Mouse (Mus musculus) testis, adult 2 months (tissue): ENCODE data around the gene Extl1.

Source experiments
- CTCF ChIP-seq: fragments of 200-500 bp; IDR thresholded peaks from 2 replicates; pipeline ENCODE4 v1.5.1; 2012; ENCODE audit warnings: low read depth, mild to moderate bottlenecking, inconsistent platforms, low read length, moderate library complexity; ENCODE audit not compliant: control insufficient read depth, insufficient read depth, insufficient replicate concordance
- POLR2A ChIP-seq: fragments of 200-500 bp; IDR thresholded peaks from 2 replicates; pipeline ENCODE4 v1.6.1; 2012; ENCODE audit warnings: low read depth, mild to moderate bottlenecking, inconsistent platforms, low read length, moderate library complexity; ENCODE audit not compliant: control insufficient read depth

DNA sequence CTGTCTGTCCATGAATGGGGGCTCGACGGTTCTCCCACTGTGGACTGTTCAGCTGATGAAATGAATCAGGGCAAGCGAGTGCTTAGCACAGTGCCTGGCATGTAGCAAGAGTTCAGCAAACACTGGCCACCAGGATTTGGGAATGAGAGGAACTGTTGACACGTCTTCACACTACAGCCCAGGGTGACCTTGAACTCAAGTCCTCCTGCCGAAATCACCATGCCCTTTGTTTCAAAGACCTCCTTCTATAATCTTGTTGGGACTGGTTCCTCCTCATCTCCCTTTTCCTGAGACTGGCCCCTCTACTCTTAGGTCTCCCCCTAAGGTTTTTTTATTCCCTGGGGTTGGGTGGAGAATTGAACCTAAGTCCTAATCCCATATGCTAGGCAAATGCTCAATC, 71.3 kb downstream of the Extl1 start:
- TF ChIP-seq CTCF (no peak), POLR2A (no peak)
